Mouse (Mus musculus): Measurements from ENCODE around the gene Ssbp2.

DNA sequence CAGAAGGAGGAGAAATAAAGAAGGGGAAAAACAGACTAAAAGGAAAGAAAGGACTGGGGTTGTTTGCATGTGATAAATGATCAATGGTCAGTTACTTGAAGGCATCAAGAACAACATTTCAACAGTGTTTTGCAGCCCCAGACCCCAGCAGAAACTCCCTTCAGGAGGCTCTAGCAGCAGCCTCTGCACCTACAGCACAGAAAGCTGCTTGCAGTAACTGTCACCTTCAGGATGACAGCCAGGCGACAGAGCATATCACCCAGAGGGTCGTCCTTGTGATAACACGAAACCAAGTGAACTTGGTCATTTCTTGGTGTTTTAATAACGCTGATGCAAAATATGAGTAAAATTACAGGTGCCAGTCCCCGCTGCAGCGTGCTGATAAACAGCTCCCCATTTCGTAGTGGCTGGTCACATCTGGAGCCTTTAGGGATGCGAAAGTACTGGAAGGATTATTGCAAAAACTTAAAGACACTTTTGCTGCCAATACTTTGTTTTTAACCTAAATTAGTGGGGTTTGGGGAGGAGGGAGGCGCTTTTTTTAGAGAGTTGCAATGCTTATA is 38.6 kb upstream of the Ssbp2 start:
- TF ChIP-seq GATA1 (IDR thresholded peaks at IDR 0.05; ENCODE audit: low read length) (no peak), TAL1 (IDR thresholded peaks at IDR 0.05; ENCODE audit: low read length) (no peak)

Measured in erythroblast, embryonic 14.5 days (primary cell).